ENCODE assay signal across 7 mouse cellular contexts in the genomic region with DNA sequence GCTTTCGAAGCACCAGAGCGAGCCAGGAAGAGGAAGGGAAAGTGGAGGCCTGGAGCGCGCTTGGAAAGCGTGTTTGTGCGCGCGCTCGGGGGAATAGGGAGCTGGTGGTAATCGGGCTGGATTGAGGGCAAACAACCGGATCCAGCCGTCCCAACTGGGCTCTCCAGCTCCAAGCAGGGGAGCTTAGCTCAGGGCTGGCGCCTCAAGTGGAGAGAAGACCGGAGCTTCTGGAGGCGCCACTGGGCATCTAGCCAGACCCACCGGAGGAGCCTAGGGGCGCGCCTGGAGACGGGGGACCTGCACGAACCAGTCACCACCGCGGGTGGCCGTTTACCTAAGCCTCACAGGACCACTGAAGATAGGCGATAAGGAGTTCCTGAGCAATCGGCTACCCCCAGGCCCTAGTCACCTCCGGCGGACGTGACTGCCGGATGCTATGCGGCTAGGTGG. TPM values are rescaled to one million over a fixed set of nuclear protein-coding genes. Genes with fewer than 3 reads are reported as not detected.
A peak's percentile ranks its signal among the peaks of the same experiment; 100 is the strongest.
DNase-seq lines count a peak whose midpoint lies in the region; ATAC-seq and TF ChIP-seq lines count a peak whose summit lies in the region.

No protein-coding gene starts in this region.

- TF ChIP-seq CTCF in E14TG2a.4 (conservative IDR thresholded peaks at IDR 0.05; ENCODE audit: low read length) = no peak
- TF ChIP-seq CTCF in liver, adult 2 months (IDR thresholded peaks at IDR 0.05; ENCODE audit: low read depth, low read length) = no peak

- no peaks in the 10 kb centered on the region for H3K79me2 ChIP-seq in liver, adult 2 months (ENCODE audit: control insufficient read depth, insufficient read depth, low read length)

- H3K9ac ChIP-seq in forebrain, embryonic 11.5 days (ENCODE audit: low read length) = peak overlapping the region; percentile 32
- H3K9ac ChIP-seq in liver, adult 2 months (ENCODE audit: low read depth, low read length) = peak overlapping the region; percentile 38; the same call in 1 of the 2 replicates

- H3K36me3 ChIP-seq in E14TG2a.4 (ENCODE audit: insufficient read depth, low read length) = no peaks in the 10 kb centered on the region
- H3K36me3 ChIP-seq in forebrain, embryonic 11.5 days (ENCODE audit: control insufficient read depth, insufficient read depth, low read length) = no peaks in the 10 kb centered on the region
- H3K36me3 ChIP-seq in liver, adult 2 months (ENCODE audit: control insufficient read depth, insufficient read depth, low read length) = no peaks in the 10 kb centered on the region

- TF ChIP-seq POLR2A in liver, adult 2 months (IDR thresholded peaks at IDR 0.05; ENCODE audit: extremely low read depth, insufficient read depth, low read length) = no peak

- DNase-seq in B cell, adult 2 months = peak; percentile 33 to 38
- peak; percentile 56 for DNase-seq in forebrain, embryonic 11.5 days (ENCODE audit: low spot score)
- DNase-seq in heart, postnatal 4 days = peak; percentile 63
- no peak for DNase-seq in liver, adult 2 months (ENCODE audit: extremely low read depth, low read depth, low spot score)
- no peak for DNase-seq in c-Kit-positive CD71-positive TER-119-positive erythroid progenitor cells, embryonic 14.5 days (ENCODE audit: low spot score)

- H3K9me3 ChIP-seq in E14TG2a.4 (ENCODE audit: low read length) = no peaks in the 10 kb centered on the region
- H3K9me3 ChIP-seq in forebrain, embryonic 11.5 days (ENCODE audit: control insufficient read depth, low read length) = no peaks in the 10 kb centered on the region

- WGBS in forebrain, embryonic 11.5 days = 4% methylated on average over 30 of the region's 30 CpGs
- WGBS in liver, adult 2 months = 9% methylated on average over 29 of the region's 30 CpGs

- H3K27me3 ChIP-seq in E14TG2a.4 (ENCODE audit: insufficient read depth, low read length) = peaks cover 38% of the 10 kb centered on the region
- H3K27me3 ChIP-seq in forebrain, embryonic 11.5 days (ENCODE audit: control insufficient read depth, insufficient read depth, low read length) = peaks cover 68% of the 10 kb centered on the region
- no peaks in the 10 kb centered on the region for H3K27me3 ChIP-seq in liver, adult 2 months (ENCODE audit: control insufficient read depth, insufficient read depth, low read length)

- H3K4me2 ChIP-seq in forebrain, embryonic 11.5 days (ENCODE audit: low read depth, low read length, severe bottlenecking) = peak overlapping the region; percentile 45; the same call in 1 of the 2 replicates

- H3K27ac ChIP-seq in forebrain, embryonic 11.5 days (ENCODE audit: low read depth, low read length) = no peak overlapping the region
- no peak overlapping the region for H3K27ac ChIP-seq in liver, adult 2 months (replicated peaks; ENCODE audit: insufficient read depth, low read depth, low read length)

- no peak for ATAC-seq in forebrain, embryonic 11.5 days (replicated peaks; ENCODE audit: low FRiP score)
- ATAC-seq in monocyte, adult 5-6 weeks (replicated peaks; ENCODE audit: insufficient number of reproducible peaks, low FRiP score, low TSS enrichment, poor library complexity, severe bottlenecking) = peak; percentile 33; the same call in 1 of the 2 replicates

- H3K4me3 ChIP-seq in E14TG2a.4 (replicated peaks; ENCODE audit: low read length) = peak overlapping the region; percentile 57
- 0 out of 2 replicates have a peak overlapping the region, but pooled peaks have one; percentile 7 for H3K4me3 ChIP-seq in forebrain, embryonic 11.5 days (ENCODE audit: low read depth, low read length)
- peak overlapping the region; percentile 46 for H3K4me3 ChIP-seq in liver, adult 2 months (ENCODE audit: insufficient read depth, low read depth, low read length)

- peaks cover 53% of the 10 kb centered on the region for H3K4me1 ChIP-seq in E14TG2a.4 (replicated peaks; ENCODE audit: low read depth, low read length)
- H3K4me1 ChIP-seq in forebrain, embryonic 11.5 days (replicated peaks; ENCODE audit: control insufficient read depth, insufficient read depth, low read length) = peaks cover 4% of the 10 kb centered on the region; the same call in 1 of the 2 replicates
- H3K4me1 ChIP-seq in liver, adult 2 months (ENCODE audit: control insufficient read depth, insufficient read depth, low read length) = 0 out of 2 replicates have a peak, but pooled peaks cover 1% of the 10 kb centered on the region

RNA-seq across cellular contexts. Expression of gene Bcor, which starts 4.3 kb away (rescaled TPM):
- 23.5 and 26.3 TPM in 2 replicates for polyA plus RNA-seq in forebrain, embryonic 11.5 days (2014; fragmentation: Nextera tagmentation; extraction: Ambion mirVana)
- 10 to 100 TPM; 46.2 to 48.1 TPM for total RNA-seq in heart, postnatal 4 days (2021)
- total RNA-seq in liver, adult 2 months (2014; rRNA removed) = 2.8 and 4.9 TPM in 2 replicates
- polyA plus RNA-seq in liver, adult 2 months (2012; rRNA removed) = 5.6 and 6.6 TPM in 2 replicates
- 26.0 to 43.7 TPM (median 27.1 TPM) in 3 replicates for total RNA-seq in monocyte, adult 5-6 weeks (2017)

Comparison
In these comparisons a context has a peak if more than half of its experiments do, and no peak if none do; other contexts are left out.
1. DNase-seq: peak in B cell, adult 2 months (2 of 2), forebrain, embryonic 11.5 days (single experiment) and heart, postnatal 4 days (single experiment); none in liver, adult 2 months (single experiment) and c-Kit-positive CD71-positive TER-119-positive erythroid progenitor cells, embryonic 14.5 days (single experiment).
2. H3K4me3 ChIP-seq: peak in every context shown above with its lines; median percentile 57 in E14TG2a.4; 46 in liver, adult 2 months; 7 in forebrain, embryonic 11.5 days.